10 mouse cellular contexts compared by ENCODE assay signal in the genomic region with DNA sequence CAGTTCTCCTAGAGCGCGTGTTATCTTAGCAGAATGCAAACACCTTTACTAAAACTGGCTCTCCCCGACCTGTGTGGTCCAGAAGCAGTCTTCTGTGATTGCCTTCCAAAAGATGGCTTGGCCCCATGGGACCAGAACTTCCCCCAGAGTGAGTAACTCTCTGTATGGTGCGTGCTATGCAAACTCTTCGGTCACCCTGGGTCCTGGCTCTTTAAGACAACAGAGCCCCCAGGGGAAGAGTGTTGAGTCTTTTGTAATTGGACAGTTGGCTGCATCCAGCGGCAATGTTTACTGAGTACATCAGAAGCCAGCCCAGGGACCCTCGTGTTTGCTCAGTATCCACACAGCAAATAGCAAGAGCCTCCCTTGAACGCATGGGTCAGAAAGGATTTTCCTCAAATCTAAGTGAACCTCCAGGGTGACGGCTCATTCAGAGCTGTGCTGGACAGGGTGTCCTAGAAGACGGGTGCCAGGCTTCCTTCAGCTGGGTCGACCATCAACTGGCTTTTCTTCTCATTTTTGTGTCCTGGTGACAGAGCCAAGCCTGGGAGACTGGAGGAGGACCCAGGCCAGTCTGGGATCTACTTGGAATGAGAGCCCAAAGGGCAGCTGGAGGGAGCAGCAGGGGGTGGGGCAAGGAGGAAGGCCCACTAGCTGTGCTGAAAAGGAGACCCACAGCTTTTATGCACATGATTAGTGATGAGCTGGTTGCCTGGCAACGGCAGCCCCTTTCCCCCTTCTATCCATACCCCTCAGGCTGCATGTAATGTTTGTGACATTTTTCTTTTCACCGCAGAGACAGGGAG.
DNase-seq lines count a peak whose midpoint lies in the region; ATAC-seq and TF ChIP-seq lines count a peak whose summit lies in the region.
"Had no signal": no experiment of that assay in that cellular context is flagged by ENCODE, and none has a peak within 500 bp of the region (broad histone marks: within the 10 kb centered on the region; RNA-seq: fewer than 3 reads in every experiment).

No protein-coding gene starts in this region.

- no peaks in the 10 kb centered on the region for H3K9me3 ChIP-seq in embryonic facial prominence, embryonic 15.5 days (replicated peaks)
- no peaks in the 10 kb centered on the region for H3K9me3 ChIP-seq in midbrain, embryonic 11.5 days (ENCODE audit: control insufficient read depth, low read length)
- H3K9me3 ChIP-seq in kidney, embryonic 16.5 days (ENCODE audit: low read length), result no peaks in the 10 kb centered on the region
- H3K9me3 ChIP-seq: intestine, embryonic 15.5 days had no signal

- peak; percentile 30 to 38 for DNase-seq in cerebellum, adult 2 months
- peak; percentile 26 for DNase-seq in A20 (ENCODE audit: low read depth, low spot score)
- peak; percentile 94 for DNase-seq in midbrain, embryonic 11.5 days (ENCODE audit: low spot score, missing footprints)
- no peak for DNase-seq in frontal cortex, postnatal 14 days (ENCODE audit: low spot score in 2 of 2)
- DNase-seq: lung, adult 2 months had no signal

- peaks cover 5% of the 10 kb centered on the region; the same call in 1 of the 2 replicates for H3K4me1 ChIP-seq in cerebellum, adult 2 months (ENCODE audit: control insufficient read depth, insufficient read depth, low read length)
- H3K4me1 ChIP-seq in embryonic facial prominence, embryonic 15.5 days, result peaks cover 20% of the 10 kb centered on the region
- peaks cover 23% of the 10 kb centered on the region for H3K4me1 ChIP-seq in midbrain, embryonic 11.5 days (ENCODE audit: control insufficient read depth, insufficient read depth, low read length)
- peaks cover 13% of the 10 kb centered on the region for H3K4me1 ChIP-seq in kidney, embryonic 16.5 days (ENCODE audit: insufficient read depth, low read length)
- H3K4me1 ChIP-seq: intestine, embryonic 15.5 days had no signal

- WGBS in cerebellum, adult 2 months, result 14% methylated on average over 13 of the region's 13 CpGs
- 12% methylated on average over 13 of the region's 13 CpGs for WGBS in embryonic facial prominence, embryonic 15.5 days
- WGBS in midbrain, embryonic 11.5 days, result 3% methylated on average over 13 of the region's 13 CpGs
- 12% methylated on average over 13 of the region's 13 CpGs for WGBS in kidney, embryonic 16.5 days

- no peaks in the 10 kb centered on the region for H3K36me3 ChIP-seq in embryonic facial prominence, embryonic 15.5 days
- no peaks in the 10 kb centered on the region for H3K36me3 ChIP-seq in midbrain, embryonic 11.5 days (ENCODE audit: control insufficient read depth, insufficient read depth, low read length)
- no peaks in the 10 kb centered on the region for H3K36me3 ChIP-seq in kidney, embryonic 16.5 days (ENCODE audit: insufficient read depth, low read length)
- H3K36me3 ChIP-seq: intestine, embryonic 15.5 days had no signal

- H3K27me3 ChIP-seq in cerebellum, adult 2 months (ENCODE audit: control insufficient read depth, insufficient read depth, low read length), result no peaks in the 10 kb centered on the region
- 0 out of 2 replicates have a peak, but pooled peaks cover 7% of the 10 kb centered on the region for H3K27me3 ChIP-seq in embryonic facial prominence, embryonic 15.5 days
- no peaks in the 10 kb centered on the region for H3K27me3 ChIP-seq in midbrain, embryonic 11.5 days (ENCODE audit: control insufficient read depth, insufficient read depth, low read length)
- H3K27me3 ChIP-seq in kidney, embryonic 16.5 days (ENCODE audit: insufficient read depth, low read length), result peaks cover 24% of the 10 kb centered on the region

- no peak for TF ChIP-seq POLR2A in cerebellum, adult 2 months (IDR thresholded peaks at IDR 0.05; ENCODE audit: borderline replicate concordance, insufficient read depth, low read length)

- no peak for TF ChIP-seq CTCF in cerebellum, adult 2 months (IDR thresholded peaks at IDR 0.05; ENCODE audit: borderline replicate concordance, insufficient read depth, low read depth, low read length)

- ATAC-seq in cerebellum, adult (ENCODE audit: insufficient number of reproducible peaks, low FRiP score, low TSS enrichment), result no peak
- 0 out of 2 replicates have a peak, but pooled peaks have one; percentile 24 for ATAC-seq in embryonic facial prominence, embryonic 15.5 days (ENCODE audit: insufficient number of reproducible peaks, low FRiP score, low TSS enrichment, low read depth)
- ATAC-seq in midbrain, embryonic 11.5 days (ENCODE audit: low FRiP score), result peak; percentile 87
- no peak for ATAC-seq in kidney, embryonic 16.5 days (ENCODE audit: low FRiP score, low TSS enrichment)
- ATAC-seq in erythroid progenitor cell, adult 5-6 weeks (replicated peaks; ENCODE audit: low FRiP score, poor library complexity, severe bottlenecking), result no peak
- ATAC-seq: intestine, embryonic 15.5 days had no signal

- no peak overlapping the region; the same call in 1 of the 2 replicates for H3K4me2 ChIP-seq in embryonic facial prominence, embryonic 15.5 days (replicated peaks)
- peak overlapping the region; percentile 30 for H3K4me2 ChIP-seq in midbrain, embryonic 11.5 days
- H3K4me2 ChIP-seq in kidney, embryonic 16.5 days (replicated peaks; ENCODE audit: low read depth, low read length), result no peak overlapping the region
- H3K4me2 ChIP-seq: intestine, embryonic 15.5 days had no signal

- no peak overlapping the region for H3K27ac ChIP-seq in cerebellum, adult 2 months (ENCODE audit: insufficient read depth, low read length)
- H3K27ac ChIP-seq in embryonic facial prominence, embryonic 15.5 days (replicated peaks), result no peak overlapping the region
- peak overlapping the region; percentile 76 for H3K27ac ChIP-seq in midbrain, embryonic 11.5 days (ENCODE audit: low read depth, low read length)
- H3K27ac ChIP-seq in kidney, embryonic 16.5 days (ENCODE audit: low read length), result no peak overlapping the region
- H3K27ac ChIP-seq: intestine, embryonic 15.5 days had no signal

- H3K4me3 ChIP-seq in cerebellum, adult 2 months (replicated peaks; ENCODE audit: insufficient read depth, low read depth, low read length), result no peak overlapping the region
- no peak overlapping the region for H3K4me3 ChIP-seq in embryonic facial prominence, embryonic 15.5 days (replicated peaks)
- H3K4me3 ChIP-seq in midbrain, embryonic 11.5 days (ENCODE audit: low read depth, low read length), result no peak overlapping the region; the same call in 1 of the 2 replicates
- no peak overlapping the region for H3K4me3 ChIP-seq in kidney, embryonic 16.5 days (ENCODE audit: low read length)
- H3K4me3 ChIP-seq: intestine, embryonic 15.5 days had no signal

- H3K9ac ChIP-seq in embryonic facial prominence, embryonic 15.5 days, result no peak overlapping the region
- no peak overlapping the region; the same call in 1 of the 2 replicates for H3K9ac ChIP-seq in midbrain, embryonic 11.5 days (ENCODE audit: low read length)
- H3K9ac ChIP-seq in kidney, embryonic 16.5 days (replicated peaks; ENCODE audit: low read length), result no peak overlapping the region
- H3K9ac ChIP-seq: intestine, embryonic 15.5 days had no signal

Comparison
In these comparisons a context has a peak if more than half of its experiments do, and no peak if none do; other contexts are left out.
1. DNase-seq: peak in cerebellum, adult 2 months (2 of 2), A20 (single experiment) and midbrain, embryonic 11.5 days (single experiment); none in frontal cortex, postnatal 14 days (0 of 2).
2. ATAC-seq: peak in embryonic facial prominence, embryonic 15.5 days (single experiment) and midbrain, embryonic 11.5 days (single experiment); none in cerebellum, adult (single experiment), kidney, embryonic 16.5 days (single experiment) and erythroid progenitor cell, adult 5-6 weeks (single experiment).